Mouse (Mus musculus) cerebellum, adult 2 months (tissue): ENCODE data around the gene Tox3. TPM values are rescaled to one million over a fixed set of nuclear protein-coding genes. Genes with fewer than 3 reads are reported as not detected.

Source experiments
- DNase-seq, 2 experiments: peaks; one replicate each; pipeline ENCODE4 v3.0.0; 2021
- H3K27ac ChIP-seq: fragments of 200-500 bp; 2 replicates; pipeline ENCODE4 v1.5.1; 2012; ENCODE audit warnings: low read length, control low read depth, inconsistent platforms; ENCODE audit not compliant: insufficient read depth
- H3K27me3 ChIP-seq: fragments of 200-500 bp; 2 replicates; pipeline ENCODE4 v1.6.1; 2012; ENCODE audit warnings: inconsistent platforms, mild to moderate bottlenecking, low read length, moderate library complexity; ENCODE audit not compliant: control insufficient read depth, insufficient read depth
- H3K4me1 ChIP-seq: fragments of 200-500 bp; 2 replicates; pipeline ENCODE4 v1.6.1; 2011; ENCODE audit warnings: low read length; ENCODE audit not compliant: control insufficient read depth, insufficient read depth
- H3K4me3 ChIP-seq: fragments of 200-500 bp; replicated peaks from 2 replicates; pipeline ENCODE3; 2011; ENCODE audit warnings: mild to moderate bottlenecking, low read depth, low read length, control low read depth; ENCODE audit not compliant: insufficient read depth
- CTCF ChIP-seq: fragments of 200-500 bp; IDR thresholded peaks from 2 replicates; pipeline ENCODE4 v1.5.1; 2011; ENCODE audit warnings: low read depth, mild to moderate bottlenecking, control low read depth, low read length, moderate library complexity, borderline replicate concordance; ENCODE audit not compliant: insufficient read depth
- POLR2A ChIP-seq: fragments of 200-500 bp; IDR thresholded peaks from 2 replicates; pipeline ENCODE4 v1.6.1; 2011; ENCODE audit warnings: low read length, control low read depth, borderline replicate concordance; ENCODE audit not compliant: insufficient read depth
- WGBS: fragments of 180-500 bp; shearing (Covaris S2); methylation state at CpG from one replicate; pipeline ENCODE4 v1.1.7; 2018; 5-methylcytosine and 5-hydroxymethylcytosine counted together
- polyA plus RNA-seq: library from polyadenylated mRNA; depleted of rRNA; stranded (reverse); fragments of >200 nt; gene quantifications from 2 replicates; pipeline ENCODE4 v1.2.3, GENCODE M21; 2012; rRNA removed

The Tox3 gene
- 2.2 and 2.9 TPM in 2 replicates for polyA plus RNA-seq

DNA sequence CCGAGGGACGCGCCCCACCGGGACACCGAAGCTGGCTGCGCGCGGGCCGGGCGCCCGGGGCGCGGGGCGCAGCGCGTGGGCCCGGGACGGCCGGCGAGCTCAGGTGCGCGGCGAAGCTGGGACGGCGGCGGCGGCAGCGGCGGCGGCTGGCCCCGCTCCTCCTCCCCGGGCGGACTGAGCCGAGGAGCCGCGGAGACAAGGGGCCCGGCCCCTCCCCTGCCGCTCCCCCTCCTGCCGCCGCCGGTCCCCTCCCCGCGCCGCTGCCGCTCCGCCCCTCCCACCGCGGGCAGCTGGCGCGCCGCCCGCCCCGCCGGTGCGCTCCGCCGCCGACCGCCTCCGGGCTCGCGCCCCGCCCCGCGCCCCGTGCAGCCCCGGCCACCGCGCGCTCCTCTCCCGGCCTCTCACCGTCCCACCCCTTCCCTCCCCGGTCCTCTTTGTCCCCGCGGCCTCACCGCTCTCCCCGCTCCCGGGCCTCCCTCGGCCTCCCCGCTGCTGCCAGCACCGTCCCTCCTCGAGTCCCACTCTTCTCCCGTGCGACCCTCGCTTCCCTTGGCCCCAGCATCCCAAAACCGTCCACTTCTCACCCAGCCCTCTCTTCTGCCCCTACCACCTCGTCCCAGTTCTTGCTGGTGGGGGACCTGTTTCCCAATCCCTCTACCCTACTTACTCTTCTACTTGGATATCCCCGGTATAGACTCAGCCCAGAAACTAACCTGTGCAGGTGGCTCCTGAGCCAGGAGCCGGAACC is at the start of gene Tox3:
Tox3 (minus strand) TSS at position 166 of the 748 bp plus-strand sequence.
- peaks cover 9% of the 10 kb centered on the region; the same call in 1 of the 2 replicates for H3K27me3 ChIP-seq
- peak within 1 kb of the TSS; percentile 34 for H3K4me3 ChIP-seq
- H3K4me1 ChIP-seq: 0 out of 2 replicates have a peak, but pooled peaks cover 4% of the 10 kb centered on the region
- TF ChIP-seq CTCF (no peak), POLR2A (no peak)
- 3% methylated on average over 64 of the region's 89 CpGs for WGBS
- no peak within 1 kb of the TSS for H3K27ac ChIP-seq
- peak; percentile 8 to 25 for DNase-seq

DNA sequence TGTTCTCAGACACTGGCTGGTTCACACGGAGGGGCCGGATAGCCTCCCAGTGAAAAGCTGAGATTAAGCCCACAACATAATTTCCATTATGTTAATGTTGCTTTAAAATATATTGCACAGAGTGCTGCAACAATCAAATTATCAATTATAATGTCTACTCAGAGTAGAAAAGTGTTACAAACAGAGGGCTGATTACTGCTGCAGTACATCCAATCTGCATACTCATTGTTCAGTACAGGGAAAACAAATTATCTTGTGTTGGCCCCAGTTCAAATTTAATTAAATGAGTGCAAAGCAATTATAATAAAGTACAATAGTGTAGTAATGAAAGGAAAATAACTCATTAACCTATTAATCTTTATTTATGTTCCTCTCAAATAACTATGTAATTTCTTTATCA is 44.5 kb upstream of the Tox3 start:
- 94% methylated on average over 2 of the region's 2 CpGs for WGBS
- H3K4me1 ChIP-seq: no peaks in the 10 kb centered on the region
- DNase-seq: no peak
- TF ChIP-seq CTCF: no peak
- TF ChIP-seq POLR2A: no peak
- H3K27ac ChIP-seq: no peak overlapping the region
- H3K27me3 ChIP-seq: no peaks in the 10 kb centered on the region; the same call in 1 of the 2 replicates
- no peak overlapping the region for H3K4me3 ChIP-seq

DNA sequence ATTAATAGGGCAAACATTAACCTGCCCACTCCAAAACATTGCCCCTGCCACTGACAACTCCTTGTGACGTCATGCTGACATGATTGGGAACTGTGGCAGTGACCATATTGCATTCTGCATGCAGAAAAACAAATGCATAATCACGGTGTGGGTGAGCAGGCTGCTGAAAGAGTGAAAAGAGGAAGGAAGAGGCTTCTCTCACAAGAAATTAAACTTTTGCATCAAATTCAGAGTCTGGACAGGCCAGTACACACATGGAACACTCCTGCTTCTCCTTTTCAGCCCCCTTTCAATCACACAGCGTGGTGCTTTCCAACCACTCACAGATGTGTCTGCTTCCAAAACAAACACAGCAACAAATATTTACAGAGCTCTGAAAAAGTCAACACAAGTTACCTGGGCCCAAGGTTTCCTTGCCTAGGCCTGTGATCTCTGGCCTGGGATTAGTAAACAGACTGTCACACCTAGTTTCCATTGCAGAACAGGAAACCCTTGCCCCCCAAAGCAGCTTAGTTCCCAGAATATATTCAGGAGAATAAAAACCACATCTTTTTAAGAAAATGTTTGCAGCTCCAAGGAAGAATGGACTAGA is 43.4 kb upstream of the Tox3 start:
- Histone ChIP-seq H3K4me1 (no peaks in the 10 kb centered on the region), H3K27me3 (no peaks in the 10 kb centered on the region; the same call in 1 of the 2 replicates), H3K27ac (no peak overlapping the region), H3K4me3 (no peak overlapping the region)
- WGBS: 69% methylated on average over 3 of the region's 3 CpGs
- TF ChIP-seq CTCF (no peak), POLR2A (no peak)
- DNase-seq: no peak

DNA sequence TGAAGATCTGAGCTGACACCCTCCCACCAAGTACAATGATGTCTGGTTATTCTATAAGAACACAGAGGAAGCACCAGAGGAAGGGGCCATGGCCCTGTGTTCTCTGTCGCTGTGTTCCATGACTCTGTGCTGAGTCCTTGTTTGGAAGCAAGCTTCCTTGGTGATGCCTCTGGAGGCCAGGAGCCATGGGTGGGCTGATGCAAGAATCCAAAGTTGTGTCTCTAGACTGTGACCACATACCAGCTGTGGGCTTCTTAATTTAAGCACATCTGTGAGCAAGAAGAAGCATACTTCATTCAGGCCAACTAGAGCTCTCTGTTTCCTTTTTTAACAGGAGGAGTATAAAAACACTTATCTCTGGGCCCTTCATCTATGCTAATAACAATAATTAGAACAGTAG is 42.7 kb upstream of the Tox3 start:
- no peak for DNase-seq
- WGBS: 91% methylated on average over 1 of the region's 1 CpGs
- no peaks in the 10 kb centered on the region for H3K4me1 ChIP-seq
- TF ChIP-seq CTCF: no peak
- TF ChIP-seq POLR2A: no peak
- H3K27me3 ChIP-seq: no peaks in the 10 kb centered on the region; the same call in 1 of the 2 replicates
- no peak overlapping the region for H3K27ac ChIP-seq
- H3K4me3 ChIP-seq: no peak overlapping the region

DNA sequence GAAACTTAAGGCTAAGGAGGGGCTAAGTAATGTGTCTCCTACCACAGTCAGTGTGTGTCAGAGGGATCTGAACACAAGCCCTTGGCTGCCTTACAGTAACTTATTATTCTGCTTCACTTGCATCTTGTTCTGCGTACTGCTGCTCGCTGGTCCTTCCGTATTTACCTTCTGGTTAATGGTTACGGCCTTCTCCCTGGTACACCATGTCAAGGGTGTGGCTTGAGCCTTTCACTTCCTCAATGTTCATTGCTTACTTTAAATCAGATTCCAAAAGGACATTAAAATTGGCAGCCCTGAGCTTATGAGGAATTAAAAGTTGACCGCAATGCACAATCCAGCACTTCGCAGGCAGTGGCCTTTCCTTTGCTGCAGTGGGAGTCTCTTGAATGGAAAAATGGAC is 30.9 kb upstream of the Tox3 start:
- H3K4me1 ChIP-seq: no peaks in the 10 kb centered on the region
- no peaks in the 10 kb centered on the region; the same call in 1 of the 2 replicates for H3K27me3 ChIP-seq
- 85% methylated on average over 6 of the region's 6 CpGs for WGBS
- no peak for DNase-seq
- no peak overlapping the region for H3K4me3 ChIP-seq
- TF ChIP-seq POLR2A: no peak
- no peak for TF ChIP-seq CTCF
- H3K27ac ChIP-seq: no peak overlapping the region

DNA sequence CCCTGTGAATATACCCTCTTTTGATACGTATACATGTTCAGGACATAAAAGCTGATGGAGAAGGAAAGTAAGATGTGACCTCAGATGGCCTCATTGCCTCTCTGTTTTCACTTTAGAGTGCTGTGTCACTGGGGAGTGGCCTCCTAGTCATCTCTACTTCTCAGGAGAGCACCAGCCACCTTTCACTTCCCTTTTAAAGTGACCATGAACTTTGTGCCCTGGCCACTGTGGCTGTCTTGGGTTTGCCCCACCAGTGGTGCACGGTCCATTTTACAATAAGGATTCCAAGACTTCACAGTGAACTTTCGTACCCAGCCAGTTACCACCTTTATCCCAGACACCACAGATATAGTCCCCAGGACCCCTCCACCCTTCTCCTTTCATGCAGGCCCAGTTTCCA is 29.9 kb upstream of the Tox3 start:
- Histone ChIP-seq H3K4me1 (no peaks in the 10 kb centered on the region), H3K4me3 (no peak overlapping the region), H3K27ac (no peak overlapping the region), H3K27me3 (no peaks in the 10 kb centered on the region; the same call in 1 of the 2 replicates)
- TF ChIP-seq CTCF (no peak), POLR2A (no peak)
- no peak for DNase-seq
- 98% methylated on average over 3 of the region's 3 CpGs for WGBS

DNA sequence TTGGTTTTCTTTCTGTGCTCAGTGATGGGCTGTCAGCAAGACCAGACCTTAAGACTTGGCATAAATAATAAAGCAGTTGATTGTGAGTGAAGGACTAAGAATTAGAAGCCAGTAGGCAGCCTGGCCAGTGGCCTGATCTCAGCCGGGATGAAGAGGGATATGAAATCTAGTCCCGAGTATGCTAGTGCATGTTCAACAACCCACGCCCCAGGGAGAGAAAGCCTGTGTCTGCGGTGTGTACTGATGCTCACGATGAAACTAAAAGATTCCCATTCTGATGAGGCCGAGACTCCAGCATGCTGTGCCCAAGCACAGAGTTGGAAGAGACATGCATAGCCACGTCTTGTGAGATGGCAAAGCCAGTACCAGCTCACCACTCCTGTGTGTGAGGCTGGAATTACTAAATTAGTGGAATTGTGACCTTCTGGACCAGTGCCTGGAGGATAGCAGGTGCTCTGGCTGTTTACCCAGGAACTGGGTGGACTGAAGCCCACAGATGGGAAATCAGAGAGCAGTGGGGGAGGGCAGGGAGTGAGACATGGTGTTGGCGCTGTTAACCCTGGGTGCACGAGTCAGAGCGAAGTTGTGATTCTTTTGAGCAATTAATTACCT is 23.6 kb upstream of the Tox3 start:
- H3K27me3 ChIP-seq: no peaks in the 10 kb centered on the region; the same call in 1 of the 2 replicates
- H3K27ac ChIP-seq: no peak overlapping the region
- TF ChIP-seq POLR2A: no peak
- TF ChIP-seq CTCF: no peak
- H3K4me1 ChIP-seq: peaks cover 4% of the 10 kb centered on the region; the same call in 1 of the 2 replicates
- no peak overlapping the region for H3K4me3 ChIP-seq
- peak; percentile 70 to 83 for DNase-seq
- 5% methylated on average over 10 of the region's 10 CpGs for WGBS

DNA sequence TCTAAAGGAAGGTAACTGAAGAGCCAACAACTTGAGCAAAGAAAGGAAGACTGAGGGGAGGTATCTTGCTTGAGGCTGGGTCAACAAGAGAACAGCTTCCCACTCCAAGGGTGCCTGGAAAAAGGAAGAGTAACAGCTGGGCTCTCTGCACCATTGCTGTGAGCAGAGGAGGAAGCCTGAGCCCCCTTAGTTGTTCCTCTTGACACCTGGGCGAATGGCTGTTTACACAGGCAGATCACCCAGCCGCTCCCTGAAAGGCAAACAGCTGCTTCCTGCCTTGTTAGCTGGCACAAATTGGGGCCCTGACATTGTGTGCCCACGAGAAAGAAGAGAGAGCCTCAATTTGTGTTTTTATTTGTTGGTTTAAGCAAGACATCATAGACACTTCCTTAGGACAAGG is 21.7 kb upstream of the Tox3 start:
- TF ChIP-seq CTCF (no peak), POLR2A (no peak)
- H3K4me1 ChIP-seq: peaks cover 4% of the 10 kb centered on the region; the same call in 1 of the 2 replicates
- H3K4me3 ChIP-seq: no peak overlapping the region
- WGBS: 73% methylated on average over 3 of the region's 3 CpGs
- DNase-seq: no peak
- H3K27me3 ChIP-seq: no peaks in the 10 kb centered on the region; the same call in 1 of the 2 replicates
- H3K27ac ChIP-seq: no peak overlapping the region
